8 mouse cellular contexts compared by ENCODE assay signal in the genomic region with DNA sequence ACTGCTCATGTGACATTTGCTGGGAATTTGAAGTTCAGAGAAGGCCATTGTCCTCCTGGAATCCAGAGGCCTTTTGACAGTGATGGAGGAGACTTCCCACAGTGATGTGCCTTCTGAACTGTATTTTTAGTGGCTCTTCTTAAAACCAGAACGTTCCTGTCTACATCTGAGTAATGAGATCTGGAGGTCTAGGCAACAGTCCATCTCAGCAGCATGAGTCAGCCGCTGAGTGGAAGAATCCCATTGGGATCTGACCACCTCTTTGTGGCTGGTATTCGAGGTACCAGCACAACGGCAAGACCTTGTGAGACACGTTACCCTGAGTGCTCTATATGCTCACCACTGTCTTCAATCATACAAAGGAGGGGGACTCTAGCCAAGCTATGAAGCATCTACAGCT.
"Had no signal": no experiment of that assay in that cellular context is flagged by ENCODE, and none has a peak within 500 bp of the region (broad histone marks: within the 10 kb centered on the region; RNA-seq: fewer than 3 reads in every experiment).

No protein-coding gene starts in this region.

- ATAC-seq: midbrain, embryonic 15.5 days had no signal

- DNase-seq: kidney, adult 2 months; kidney, postnatal 36 days; layer of hippocampus, postnatal 36 days; liver, embryonic 13.5 days; lung, adult 2 months; spleen, adult 18-20 months; thymus, postnatal 25 days had no signal
